ENCODE assay signal across 14 mouse cellular contexts in genomic region chr7:120190150-120190665, GRCm38 (mm10). TPM values are rescaled to one million over a fixed set of nuclear protein-coding genes. Genes with fewer than 3 reads are reported as not detected.
DNase-seq lines count a peak whose midpoint lies in the region; ATAC-seq lines count a peak whose summit lies in the region.
"Had no signal": no experiment of that assay in that cellular context is flagged by ENCODE, and none has a peak within 500 bp of the region (broad histone marks: within the 10 kb centered on the region; RNA-seq: fewer than 3 reads in every experiment).

No protein-coding gene starts in this region.

- no peaks in the 10 kb centered on the region for H3K9me3 ChIP-seq in kidney, embryonic 15.5 days (replicated peaks)
- H3K9me3 ChIP-seq: forebrain, embryonic 13.5 days had no signal

- intact Hi-C loops in left cerebral cortex, postnatal 4 days (cut with DNase I): no loop called here

- DNase-seq in cerebellum, adult 11 months: peak; percentile 26
- no peak for DNase-seq in cerebellum, postnatal 4 days (ENCODE audit: low spot score in 2 of 2)
- peak; percentile 19 for DNase-seq in left cerebral cortex, postnatal 4 days
- no peak for DNase-seq in left cerebral cortex, adult 8-10 months (ENCODE audit: low spot score in 2 of 2)
- peak; percentile 53 for DNase-seq in telencephalon, adult 2 months (ENCODE audit: low read depth, low spot score)
- no peak for DNase-seq in gastrocnemius, postnatal 4 days (ENCODE audit: low spot score in 2 of 2)
- no peak for DNase-seq in left cerebral cortex, adult 11 months (ENCODE audit: low spot score)

- H3K4me3 ChIP-seq in kidney, embryonic 15.5 days (replicated peaks): no peak overlapping the region
- H3K4me3 ChIP-seq: forebrain, embryonic 13.5 days; myocyte had no signal

- H3K27ac ChIP-seq in kidney, embryonic 15.5 days: peak overlapping the region; percentile 41; the same call in 1 of the 2 replicates
- H3K27ac ChIP-seq: forebrain, embryonic 13.5 days had no signal

- H3K4me2 ChIP-seq in kidney, embryonic 15.5 days: no peak overlapping the region
- H3K4me2 ChIP-seq: forebrain, embryonic 13.5 days had no signal

- no peak for ATAC-seq in kidney, embryonic 15.5 days (replicated peaks; ENCODE audit: low FRiP score)
- ATAC-seq: forebrain, embryonic 13.5 days; lung, postnatal 0 days; Patski had no signal

- H3K9ac ChIP-seq in kidney, embryonic 15.5 days: no peak overlapping the region
- H3K9ac ChIP-seq: forebrain, embryonic 13.5 days had no signal

- WGBS in kidney, embryonic 15.5 days: 61% methylated on average over 8 of the region's 8 CpGs

- 0 out of 2 replicates have a peak, but pooled peaks cover 3% of the 10 kb centered on the region for H3K36me3 ChIP-seq in kidney, embryonic 15.5 days

- peaks cover 9% of the 10 kb centered on the region; the same call in 1 of the 2 replicates for H3K4me1 ChIP-seq in kidney, embryonic 15.5 days
- H3K4me1 ChIP-seq: forebrain, embryonic 13.5 days had no signal

- H3K27me3 ChIP-seq in kidney, embryonic 15.5 days: no peaks in the 10 kb centered on the region
- H3K27me3 ChIP-seq: forebrain, embryonic 13.5 days; Patski had no signal

RNA-seq across cellular contexts. Expression of gene Crym, which starts 11.7 kb away (rescaled TPM):
- 100 to 1,000 TPM in 1 of 2 experiments, 10 to 100 TPM in 1; 93.0 to 126 TPM for total RNA-seq in left cerebral cortex, postnatal 4 days (2021)
- 10 to 100 TPM; 71.5 to 99.6 (median 90.4) TPM for total RNA-seq in left cerebral cortex, adult 8-10 months (2022)
- polyA plus RNA-seq in kidney, embryonic 15.5 days (2015; fragmentation: Nextera tagmentation; extraction: Ambion mirVana): 72.5 and 76.1 TPM in 2 replicates
- total RNA-seq in gastrocnemius, postnatal 4 days (2021): 10 to 100 TPM; 20.3 to 22.2 TPM
- total RNA-seq: common myeloid progenitor, adult 5-6 weeks had no signal
- polyA plus RNA-seq: Patski had no signal

RNA-seq across cellular contexts. Expression of gene Abca14, which starts 13.6 kb away (rescaled TPM):
- not detected for total RNA-seq in left cerebral cortex, postnatal 4 days (2021)
- under 1 TPM in 2 of 4 experiments, not detected in 2; 0.06 to 0.07 TPM for total RNA-seq in left cerebral cortex, adult 8-10 months (2022)
- 0.22 TPM in 1 of 2 replicates, not detected in the other for polyA plus RNA-seq in kidney, embryonic 15.5 days (2015; fragmentation: Nextera tagmentation; extraction: Ambion mirVana)
- total RNA-seq in gastrocnemius, postnatal 4 days (2021): not detected
- total RNA-seq: common myeloid progenitor, adult 5-6 weeks had no signal
- polyA plus RNA-seq: forebrain, embryonic 13.5 days; myocyte; Patski had no signal

RNA-seq across cellular contexts. Expression of gene Anks4b, which starts 16.6 kb away (rescaled TPM):
- total RNA-seq in left cerebral cortex, postnatal 4 days (2021): under 1 TPM; 0.16 to 0.32 TPM
- under 1 TPM; 0.17 to 0.46 (median 0.28) TPM for total RNA-seq in left cerebral cortex, adult 8-10 months (2022)
- 3.0 and 3.1 TPM in 2 replicates for polyA plus RNA-seq in kidney, embryonic 15.5 days (2015; fragmentation: Nextera tagmentation; extraction: Ambion mirVana)
- total RNA-seq in gastrocnemius, postnatal 4 days (2021): under 1 TPM; 0.10 TPM
- total RNA-seq: common myeloid progenitor, adult 5-6 weeks had no signal
- polyA plus RNA-seq: forebrain, embryonic 13.5 days; lung, postnatal 0 days; myocyte; Patski had no signal

RNA-seq across cellular contexts. Expression of gene Zp2, which starts 45.1 kb away (rescaled TPM):
- total RNA-seq in left cerebral cortex, postnatal 4 days (2021): under 1 TPM; 0.44 TPM
- total RNA-seq in left cerebral cortex, adult 8-10 months (2022): 1 to 10 TPM in 1 of 4 experiments, under 1 TPM in 1, not detected in 2; 0.41 to 1.4 TPM
- polyA plus RNA-seq in kidney, embryonic 15.5 days (2015; fragmentation: Nextera tagmentation; extraction: Ambion mirVana): 0.17 and 0.19 TPM in 2 replicates
- 1 to 10 TPM; 1.4 to 2.2 TPM for total RNA-seq in gastrocnemius, postnatal 4 days (2021)
- total RNA-seq: common myeloid progenitor, adult 5-6 weeks had no signal
- polyA plus RNA-seq: forebrain, embryonic 13.5 days; intestine, embryonic 14.5 days; lung, postnatal 0 days; Patski had no signal

Comparison
In these comparisons a context has a peak if more than half of its experiments do, and no peak if none do; other contexts are left out.
1. DNase-seq: peak in cerebellum, adult 11 months (single experiment), left cerebral cortex, postnatal 4 days (single experiment) and telencephalon, adult 2 months (single experiment); none in cerebellum, postnatal 4 days (0 of 2), left cerebral cortex, adult 8-10 months (0 of 2), gastrocnemius, postnatal 4 days (0 of 2) and left cerebral cortex, adult 11 months (single experiment).